Mouse (Mus musculus): ENCODE data around the gene Tcaf3.

Gene Tcaf3

DNA sequence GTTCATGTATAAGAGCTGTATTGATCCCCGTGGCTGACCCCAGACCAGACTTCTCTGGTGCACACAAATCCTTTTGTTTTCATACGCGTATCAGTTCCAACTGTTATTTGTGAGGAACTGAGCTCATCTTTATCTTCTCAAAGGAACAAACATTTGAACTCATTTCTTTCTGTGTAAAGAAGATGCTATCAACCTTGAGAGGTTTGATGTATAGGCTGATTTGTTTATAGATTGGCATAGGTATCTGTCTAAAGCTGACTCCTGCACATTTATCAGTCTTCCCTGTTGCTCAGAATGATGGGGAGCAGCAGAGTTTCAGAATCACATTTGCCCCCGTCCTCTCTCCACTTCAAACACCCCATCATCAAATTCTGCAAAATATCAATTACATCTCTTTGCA, at the start of gene Tcaf3:
Gene Tcaf3 (minus strand): TSS at position 101 of the 400 bp plus-strand sequence.
- no peak for DNase-seq (ENCODE audit: low spot score)

DNA sequence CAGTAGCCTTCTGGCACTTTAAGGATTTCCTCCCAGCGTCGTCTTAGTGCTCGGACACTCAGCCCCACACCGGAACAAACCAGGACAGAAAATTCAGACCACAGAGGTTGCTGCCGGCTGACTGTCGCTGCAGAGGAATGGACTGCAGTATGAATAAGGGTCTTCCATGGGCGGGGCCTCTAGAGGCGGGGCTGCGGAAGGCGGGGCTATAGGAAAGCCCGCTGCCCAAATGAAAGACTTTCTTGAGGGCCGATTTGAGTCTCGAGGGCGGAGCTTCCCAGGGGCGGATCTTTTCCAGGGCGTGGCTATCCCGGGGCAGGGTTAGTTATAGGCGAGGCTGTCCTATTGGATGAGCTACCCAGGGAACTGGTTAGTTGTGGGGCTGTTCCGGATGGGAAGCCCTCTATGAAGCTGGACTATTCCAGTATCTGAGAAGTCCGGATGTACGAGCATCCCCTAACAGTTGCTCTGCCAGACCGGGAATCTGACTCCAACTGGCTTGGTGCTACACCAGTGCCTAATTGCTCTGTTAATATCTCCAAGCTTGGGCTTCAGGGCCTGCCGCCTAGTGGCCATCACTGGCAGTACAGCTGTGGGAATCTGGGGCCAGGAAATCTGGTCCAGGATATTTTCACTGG, 47.5 kb upstream of the Tcaf3 start, which contains the start of gene Tcaf2:
Gene Tcaf2 (minus strand): TSS at position 343 of the 638 bp plus-strand sequence.
- peak; percentile 89 for DNase-seq (ENCODE audit: low spot score)

DNA sequence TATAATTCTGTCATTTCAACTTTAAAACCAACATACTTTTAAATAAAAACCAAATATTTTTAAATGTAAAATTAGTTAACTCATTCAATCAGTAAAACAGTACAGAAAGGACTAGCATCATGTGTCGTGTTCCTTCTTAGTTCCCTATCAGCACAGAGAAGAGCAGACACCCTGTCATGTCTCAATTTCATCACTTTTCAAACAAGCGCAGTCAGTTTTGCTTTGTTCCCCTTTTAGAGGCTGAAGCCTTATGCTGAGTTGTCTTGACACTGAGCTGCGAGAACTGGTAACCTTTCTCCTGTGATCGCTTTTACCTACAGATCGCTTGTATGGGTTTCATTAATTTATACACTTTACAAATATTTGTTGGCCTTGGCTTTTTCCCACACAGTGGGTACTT, 36.9 kb upstream of the Tcaf3 start:
- DNase-seq (ENCODE audit: low spot score) = no peak

DNA sequence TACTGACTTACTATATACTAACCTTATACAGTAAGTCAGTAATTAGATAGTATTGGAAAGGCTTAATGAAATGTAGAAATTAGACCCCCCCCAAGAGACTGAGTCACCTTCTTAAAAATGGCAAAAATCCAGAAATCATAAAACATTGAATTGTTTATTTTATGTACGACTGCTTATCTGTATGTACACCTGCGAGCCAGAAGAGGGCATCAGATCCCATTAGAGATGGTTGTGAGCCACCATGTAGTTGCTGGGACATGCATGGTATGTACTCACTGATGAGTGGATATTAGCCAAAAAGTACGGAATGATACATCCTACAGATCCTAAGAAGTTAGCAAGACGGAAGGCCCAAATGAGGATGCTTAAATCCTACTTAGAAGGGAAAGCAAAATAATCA, 33.9 kb upstream of the Tcaf3 start:
- no peak for DNase-seq (ENCODE audit: low spot score)

DNA sequence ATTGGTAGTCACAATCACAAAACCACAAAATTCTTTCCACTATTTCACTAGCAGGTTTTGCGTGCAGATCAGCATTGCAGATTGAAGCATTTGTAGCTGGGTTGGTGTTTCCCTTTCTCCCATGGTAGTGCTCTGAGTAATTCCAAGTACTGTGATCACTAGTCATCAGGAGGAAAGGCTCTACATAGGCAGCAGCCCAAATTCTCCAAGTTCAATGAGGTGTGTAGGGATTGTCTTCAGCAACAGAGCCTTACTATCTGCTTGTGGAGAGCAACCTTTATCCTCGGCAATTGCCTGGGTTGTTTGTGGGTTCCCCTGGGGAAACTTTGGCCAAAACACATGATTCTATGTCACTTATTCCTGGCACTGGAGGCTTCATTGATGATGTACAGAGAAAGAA, 19.4 kb upstream of the Tcaf3 start:
- no peak for DNase-seq (ENCODE audit: low spot score)

DNA sequence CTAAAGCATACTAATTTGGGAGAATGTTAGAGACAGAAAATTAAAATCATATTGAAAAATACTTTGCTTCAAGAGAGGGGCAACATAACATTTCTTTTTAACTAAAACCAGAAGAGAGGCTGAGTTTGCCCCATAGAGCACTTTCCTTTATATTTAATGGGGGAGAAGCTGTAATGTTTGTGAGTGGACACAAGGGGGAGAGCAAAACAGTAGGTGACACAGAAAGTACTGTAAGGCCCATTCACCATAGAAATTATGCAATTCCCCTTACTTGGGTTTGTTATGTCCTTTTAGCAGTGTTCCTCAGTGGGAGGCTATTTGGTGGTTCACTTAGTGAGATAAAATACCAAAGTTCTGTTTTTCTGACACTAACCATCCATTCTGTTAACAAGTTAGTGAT, 14.7 kb upstream of the Tcaf3 start:
- peak; percentile 69 for DNase-seq (ENCODE audit: low spot score)

DNA sequence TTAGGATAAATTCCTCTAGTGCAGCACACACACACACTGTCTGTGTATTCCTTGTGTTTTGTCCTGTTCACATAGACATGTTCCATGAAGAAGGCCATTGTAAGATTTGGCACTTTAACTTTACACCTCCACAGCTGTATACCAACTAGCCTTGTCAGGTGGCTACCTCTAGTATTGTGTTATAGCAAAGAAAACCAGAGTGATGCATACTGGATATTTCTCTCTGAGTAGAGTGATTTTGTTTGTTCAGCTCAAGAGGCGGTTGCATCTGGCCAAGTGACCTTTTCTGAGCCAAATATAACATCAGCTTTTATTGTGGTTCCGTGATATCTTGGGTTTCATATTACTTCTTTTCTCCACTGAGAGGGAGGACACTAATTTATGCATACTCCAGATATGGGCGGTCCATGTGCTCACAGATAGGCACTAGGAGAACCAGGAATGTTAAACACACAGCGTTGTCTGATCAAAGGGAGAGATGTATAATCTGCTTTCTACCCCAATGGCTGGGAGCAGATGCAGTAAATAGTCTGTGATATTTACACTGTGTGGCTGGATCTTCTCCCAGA, 13.5 kb upstream of the Tcaf3 start:
- peak; percentile 14 for DNase-seq (ENCODE audit: low spot score)

DNA sequence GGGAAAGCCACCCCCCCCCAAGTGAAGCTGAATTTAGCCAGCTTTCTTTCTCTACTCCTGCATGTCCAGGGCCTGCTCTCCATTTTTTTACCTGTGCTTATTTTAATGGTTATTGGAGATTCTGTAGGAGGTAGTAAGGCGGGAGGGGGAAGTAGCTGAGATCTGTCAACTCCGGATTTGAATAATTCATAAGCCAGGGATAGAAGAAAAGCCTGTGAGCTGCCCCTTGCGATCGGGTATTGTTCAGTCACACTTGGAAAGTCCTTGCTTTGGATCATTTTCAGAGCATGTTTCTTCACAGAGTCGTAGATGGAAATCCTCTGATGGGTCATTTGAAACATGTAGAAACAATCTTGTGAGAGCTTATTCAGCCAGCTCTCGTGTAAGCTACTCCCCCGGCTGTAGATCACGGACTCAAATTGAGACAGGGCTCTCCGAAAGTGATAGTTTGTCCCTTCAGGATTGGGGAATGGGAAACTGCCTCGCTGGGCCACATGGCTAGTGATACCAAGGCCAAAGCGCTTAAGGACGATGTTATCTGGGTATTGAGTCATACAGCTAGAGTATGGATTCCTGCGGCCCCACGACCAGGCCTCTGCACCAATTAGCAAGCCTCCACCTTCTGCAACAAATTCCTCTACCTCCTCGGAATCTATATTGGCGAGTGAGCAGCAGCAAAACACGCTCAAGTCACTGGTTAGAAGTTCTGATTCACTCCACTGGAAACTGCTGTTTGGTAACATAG, 4.2 kb downstream of the Tcaf3 start:
- DNase-seq (ENCODE audit: low spot score) = no peak

DNA sequence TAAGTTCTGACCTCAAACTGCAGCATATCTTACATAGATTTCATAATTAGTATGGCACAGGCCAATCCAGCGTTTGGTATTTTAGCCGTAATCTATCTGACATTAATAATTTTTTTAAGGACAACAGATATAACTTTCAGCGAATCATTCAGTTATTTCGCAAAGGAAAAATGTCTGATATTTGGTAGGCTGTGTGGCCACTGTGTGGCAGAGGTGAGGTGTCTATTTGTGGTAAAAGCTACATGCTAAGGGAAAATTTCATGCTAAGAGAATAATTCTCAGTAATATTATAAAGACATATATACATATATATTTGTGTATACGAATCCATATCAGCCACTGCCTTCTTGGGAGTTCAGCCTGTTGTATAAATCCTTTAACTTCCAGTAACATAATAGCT, 10.9 kb downstream of the Tcaf3 start:
- DNase-seq (ENCODE audit: low spot score) = peak; percentile 14

DNA sequence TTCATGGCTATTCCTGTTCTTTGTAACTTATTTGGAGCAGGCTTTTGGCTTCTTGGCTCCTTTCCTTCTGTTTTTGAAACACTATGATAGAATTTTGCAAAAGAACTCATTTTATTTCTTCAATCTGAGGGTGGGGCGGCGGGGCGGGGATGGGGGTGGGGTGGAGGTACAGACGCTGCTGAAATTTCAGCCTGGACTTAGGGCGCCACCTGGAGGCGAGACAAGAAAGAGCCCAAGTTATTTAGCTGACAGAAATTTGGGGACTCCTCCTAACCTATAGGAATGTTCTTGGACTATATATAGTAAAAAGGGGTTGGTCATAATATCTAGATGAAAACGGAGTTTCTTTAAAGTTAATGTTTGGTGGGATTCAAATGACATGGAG, 14.0 kb downstream of the Tcaf3 start:
- DNase-seq (ENCODE audit: low spot score) = peak; percentile 86

DNA sequence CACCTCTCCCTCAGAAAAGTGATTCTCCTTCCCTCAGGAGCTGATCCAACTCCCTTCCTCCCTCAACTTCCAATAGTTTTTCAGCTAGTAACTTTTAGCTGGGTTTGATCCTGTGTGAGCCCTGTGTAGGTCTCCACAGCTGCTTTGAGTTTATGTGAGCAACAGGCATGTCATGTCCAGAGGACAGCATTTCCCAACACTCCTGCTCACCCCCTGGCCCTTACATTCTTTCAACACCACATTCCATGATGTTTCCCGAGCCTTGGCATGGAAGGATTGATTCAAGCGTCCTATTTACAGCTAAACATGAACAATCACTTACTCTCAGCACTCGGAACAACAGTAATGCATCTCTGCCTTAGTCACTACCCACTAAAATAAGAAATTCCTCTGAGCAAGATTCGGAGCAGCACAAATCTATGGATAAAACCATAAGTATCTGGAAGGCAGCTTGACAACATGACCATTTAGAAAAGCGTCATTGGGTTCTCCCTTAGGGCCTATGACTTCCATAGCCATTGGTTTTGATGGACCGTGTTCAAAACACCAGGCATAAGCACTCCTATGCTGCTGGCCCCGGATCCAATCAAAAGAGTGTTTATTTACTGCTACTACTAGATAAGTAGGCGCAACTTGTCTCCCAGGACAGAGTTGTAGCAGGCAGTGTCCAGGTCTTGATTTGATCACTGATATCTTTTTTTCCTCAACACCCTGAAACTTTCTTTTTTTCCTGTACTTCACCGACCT, 14.6 kb downstream of the Tcaf3 start:
- DNase-seq (ENCODE audit: low spot score) = peak; percentile 73

DNA sequence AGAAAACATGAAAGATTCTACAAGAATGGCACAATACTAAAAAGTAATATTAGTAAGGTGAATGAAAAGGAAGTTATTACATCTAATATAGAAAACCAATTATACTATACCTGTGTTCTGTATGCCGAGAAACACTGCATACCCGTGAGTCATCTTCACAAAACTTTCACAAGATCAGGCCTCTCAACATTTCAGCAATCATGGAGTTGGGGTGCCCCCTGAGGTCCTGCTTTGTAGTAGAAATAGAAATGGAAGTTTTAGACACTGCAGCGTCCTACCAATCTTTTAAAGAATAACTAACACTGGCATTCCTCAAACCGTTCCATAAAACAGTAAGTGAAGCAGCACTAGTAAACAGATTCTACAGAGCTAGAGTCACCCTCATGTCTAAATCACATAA, 18.8 kb downstream of the Tcaf3 start:
- peak; percentile 19 for DNase-seq (ENCODE audit: low spot score)

DNA sequence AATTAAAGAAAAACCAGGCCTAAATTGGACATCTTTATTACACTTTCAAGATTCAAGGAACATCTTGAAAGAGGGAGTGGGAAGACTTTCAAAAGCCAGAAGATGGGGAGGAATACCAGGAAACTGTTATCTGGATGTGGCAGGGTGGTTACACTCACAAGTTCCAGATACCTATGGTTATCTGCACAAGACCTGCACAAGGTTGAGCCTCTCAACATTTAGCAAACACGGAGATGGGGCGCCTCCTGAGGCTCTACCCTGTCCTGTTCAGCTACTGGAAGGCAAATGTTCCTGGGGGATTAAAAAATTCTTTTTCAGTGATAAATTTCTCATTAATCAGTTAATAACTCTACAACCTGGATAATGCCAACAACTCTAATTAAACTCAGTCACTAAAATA, 20.1 kb downstream of the Tcaf3 start:
- DNase-seq (ENCODE audit: low spot score) = no peak

DNA sequence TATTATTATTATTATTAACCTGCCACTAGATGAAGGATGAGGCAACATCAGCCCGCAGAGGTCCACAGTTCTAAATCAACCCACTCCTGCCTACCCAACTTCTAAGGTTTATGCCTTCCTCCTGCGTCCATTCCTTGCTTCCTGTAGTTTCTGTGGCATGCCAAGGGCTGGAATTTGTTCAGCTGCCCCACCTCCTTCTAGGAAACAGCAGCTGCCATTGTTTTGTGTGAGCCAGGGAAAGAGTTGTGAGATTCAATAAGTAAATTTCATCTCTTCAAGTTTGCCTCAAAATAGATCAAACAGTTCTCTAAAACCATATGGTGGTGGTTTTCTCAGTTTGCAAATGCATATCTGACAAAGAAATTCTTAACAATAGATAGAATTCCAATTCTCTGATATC, 29.3 kb downstream of the Tcaf3 start:
- DNase-seq (ENCODE audit: low spot score) = no peak

DNA sequence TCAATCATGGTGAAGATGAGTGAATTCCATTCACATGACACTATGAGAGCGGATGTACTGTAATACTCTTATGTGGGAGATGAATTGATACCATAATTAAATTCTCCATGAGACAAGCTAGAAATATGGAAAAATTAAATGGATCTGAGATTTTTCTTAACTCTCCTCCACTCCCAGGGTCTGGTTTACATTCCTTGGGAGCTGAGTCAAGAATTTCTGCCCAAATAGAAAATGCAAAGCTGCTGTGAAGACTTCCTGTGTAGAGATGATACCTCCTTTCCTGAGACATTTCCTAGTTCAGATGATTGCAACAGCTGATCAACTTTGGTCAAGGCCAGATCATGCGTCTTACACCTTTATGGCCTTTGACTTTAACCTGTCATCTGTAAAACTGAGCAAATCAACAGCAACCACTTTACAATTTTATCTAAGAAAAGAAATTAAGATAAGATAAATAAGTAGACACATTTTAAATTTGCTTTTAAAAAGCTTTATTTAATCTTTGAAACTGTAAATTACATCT, 31.4 kb downstream of the Tcaf3 start:
- DNase-seq (ENCODE audit: low spot score) = no peak

DNA sequence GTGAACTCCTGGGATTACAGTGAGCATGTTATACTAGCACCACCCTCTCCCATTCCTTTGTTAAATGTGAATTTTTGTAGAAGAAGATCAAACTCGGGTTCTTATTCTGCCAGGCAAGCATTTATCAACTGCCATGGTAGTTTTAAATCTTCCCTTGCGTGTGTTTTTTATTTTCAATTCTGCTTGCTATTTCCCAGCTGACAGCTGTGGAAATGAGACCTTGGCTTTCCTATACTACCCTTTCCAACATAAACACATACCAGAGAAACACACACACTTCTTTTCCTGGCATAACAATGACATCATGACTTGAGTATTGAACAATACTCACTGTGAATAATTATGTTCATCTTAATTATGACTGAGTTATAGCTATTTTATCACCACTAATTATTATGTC, 35.2 kb downstream of the Tcaf3 start:
- peak; percentile 13 for DNase-seq (ENCODE audit: low spot score)

DNA sequence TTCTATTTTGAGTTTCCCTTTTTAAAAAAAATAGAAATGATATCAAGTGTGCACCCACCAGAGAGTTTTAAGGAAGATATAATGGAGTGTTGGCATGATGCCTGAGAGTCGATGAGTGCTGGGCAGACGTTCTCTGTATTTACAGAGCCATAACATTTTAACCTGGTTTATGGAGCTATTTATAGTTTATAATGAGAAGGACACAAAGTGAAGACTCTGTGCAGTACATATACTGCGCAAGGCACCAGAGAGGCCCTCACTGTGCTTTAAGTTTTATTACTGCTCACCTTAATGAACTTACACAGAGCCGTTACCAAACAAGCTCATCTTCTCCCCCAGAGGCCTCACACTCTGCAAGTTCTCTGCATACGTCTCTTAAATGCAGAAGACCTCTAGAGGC, 36.6 kb downstream of the Tcaf3 start:
- no peak for DNase-seq (ENCODE audit: low spot score)

DNA sequence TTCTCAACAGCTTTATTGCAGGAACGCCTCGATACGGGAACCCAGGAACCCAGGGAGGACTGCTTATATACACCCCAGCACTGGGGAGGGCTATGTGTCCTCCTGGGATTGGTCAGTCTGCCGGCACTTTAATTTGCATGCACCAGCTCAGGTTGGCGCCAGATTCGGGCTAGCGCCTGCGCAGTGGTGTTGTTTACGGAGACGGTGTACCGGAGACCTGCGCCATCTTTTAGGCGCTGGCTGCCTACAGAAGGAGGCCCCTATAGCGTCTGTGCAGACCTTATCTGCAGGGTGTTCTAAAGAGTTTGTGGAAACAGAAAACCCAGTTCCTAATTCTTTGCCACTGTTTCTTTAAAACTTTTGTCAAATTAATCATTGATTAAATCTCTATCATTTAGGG, 38.9 kb downstream of the Tcaf3 start:
- DNase-seq (ENCODE audit: low spot score) = no peak

DNA sequence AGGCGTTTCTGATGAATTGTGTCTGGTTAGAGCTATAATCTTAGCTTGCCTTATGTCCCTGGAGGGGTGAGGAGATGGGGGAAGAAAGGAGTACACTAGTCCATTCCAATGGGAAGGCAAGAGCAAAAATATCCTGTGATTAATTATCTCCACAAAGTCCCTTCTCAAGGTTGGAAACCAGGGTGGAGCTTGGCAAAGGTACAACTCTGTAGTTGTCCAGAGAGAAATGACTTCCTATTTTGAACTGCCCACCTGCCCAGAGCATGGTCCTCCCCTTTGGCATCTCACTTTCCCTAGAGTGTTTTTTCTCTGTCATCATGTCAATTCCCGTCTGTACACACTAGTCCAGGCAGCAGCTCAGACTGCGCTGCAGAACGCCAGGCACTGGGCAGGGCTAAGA, 50.0 kb downstream of the Tcaf3 start, which contains the start of gene Olfr455:
Gene Olfr455 (minus strand): TSS at position 127 of the 400 bp plus-strand sequence.
- no peak for DNase-seq (ENCODE audit: low spot score)

DNA sequence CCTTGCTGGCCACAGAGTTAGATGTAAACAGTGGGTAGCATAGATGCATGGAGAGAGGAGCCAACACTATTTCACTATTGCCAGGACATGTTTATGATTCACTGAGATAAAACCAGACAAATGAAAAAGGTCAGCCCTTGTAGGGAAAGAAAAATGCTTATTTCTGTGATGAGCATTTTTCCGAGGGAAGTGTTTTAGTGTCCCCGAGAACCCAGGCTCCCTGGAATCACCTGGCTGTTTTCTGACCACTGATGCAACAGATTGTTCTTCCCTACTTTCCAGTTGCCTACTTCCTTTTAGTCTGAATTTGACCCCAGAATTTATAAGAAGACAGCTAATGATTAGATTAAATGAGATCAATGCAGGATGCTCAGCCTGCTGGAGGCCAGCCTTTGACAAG, 51.3 kb downstream of the Tcaf3 start:
- no peak for DNase-seq (ENCODE audit: low spot score)

DNA sequence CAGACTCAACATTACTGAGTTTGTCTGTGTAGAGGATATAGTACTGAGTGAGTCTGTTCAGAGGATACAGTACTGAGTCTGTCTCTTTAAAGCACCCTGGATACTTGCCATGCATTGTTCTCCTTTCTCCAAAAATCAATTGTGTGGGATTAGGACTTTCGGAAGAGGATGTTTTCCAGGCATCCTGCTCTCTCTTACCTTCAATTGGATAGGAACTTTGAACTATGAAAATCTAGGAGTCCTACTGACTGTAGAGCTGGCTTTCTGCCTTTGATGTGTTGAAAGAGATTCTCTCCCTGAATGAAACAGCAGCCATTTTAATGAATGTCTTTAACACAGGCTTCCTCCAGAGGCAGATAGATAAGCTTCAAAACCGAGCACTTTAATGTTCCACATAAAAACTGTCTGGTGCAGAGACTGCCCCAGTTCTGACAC, 52.0 kb downstream of the Tcaf3 start:
- peak; percentile 23 for DNase-seq (ENCODE audit: low spot score)

DNA sequence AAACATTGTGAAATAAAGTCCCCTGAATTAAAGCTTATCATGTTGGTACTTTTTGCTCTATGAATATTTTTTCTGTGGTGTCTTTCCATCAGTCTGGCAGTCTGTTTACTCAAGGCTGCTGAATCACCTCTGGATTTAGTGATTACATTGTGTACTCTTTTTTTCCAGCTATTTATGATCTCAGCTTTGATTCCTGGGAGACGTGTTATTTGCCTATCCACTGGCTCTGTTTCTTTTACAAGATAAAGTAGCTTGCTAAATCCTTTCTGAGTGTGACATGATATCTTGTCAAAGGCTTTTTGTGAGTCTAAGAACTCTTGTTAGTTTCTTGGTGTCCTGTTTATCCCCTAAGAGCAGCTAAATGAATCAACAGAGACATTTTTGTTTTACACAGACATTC, 52.6 kb downstream of the Tcaf3 start:
- no peak for DNase-seq (ENCODE audit: low spot score)
